Mouse (Mus musculus) frontal cortex, postnatal 10 days (tissue): ENCODE data around the gene Rasgef1c.

Experiments
- DNase-seq, 2 experiments: peaks; one replicate each; pipeline ENCODE4 v3.0.0; 2022; ENCODE audit warnings: low spot score in 2 of 2, mixed read lengths in 1 of 2

Gene Rasgef1c

DNA sequence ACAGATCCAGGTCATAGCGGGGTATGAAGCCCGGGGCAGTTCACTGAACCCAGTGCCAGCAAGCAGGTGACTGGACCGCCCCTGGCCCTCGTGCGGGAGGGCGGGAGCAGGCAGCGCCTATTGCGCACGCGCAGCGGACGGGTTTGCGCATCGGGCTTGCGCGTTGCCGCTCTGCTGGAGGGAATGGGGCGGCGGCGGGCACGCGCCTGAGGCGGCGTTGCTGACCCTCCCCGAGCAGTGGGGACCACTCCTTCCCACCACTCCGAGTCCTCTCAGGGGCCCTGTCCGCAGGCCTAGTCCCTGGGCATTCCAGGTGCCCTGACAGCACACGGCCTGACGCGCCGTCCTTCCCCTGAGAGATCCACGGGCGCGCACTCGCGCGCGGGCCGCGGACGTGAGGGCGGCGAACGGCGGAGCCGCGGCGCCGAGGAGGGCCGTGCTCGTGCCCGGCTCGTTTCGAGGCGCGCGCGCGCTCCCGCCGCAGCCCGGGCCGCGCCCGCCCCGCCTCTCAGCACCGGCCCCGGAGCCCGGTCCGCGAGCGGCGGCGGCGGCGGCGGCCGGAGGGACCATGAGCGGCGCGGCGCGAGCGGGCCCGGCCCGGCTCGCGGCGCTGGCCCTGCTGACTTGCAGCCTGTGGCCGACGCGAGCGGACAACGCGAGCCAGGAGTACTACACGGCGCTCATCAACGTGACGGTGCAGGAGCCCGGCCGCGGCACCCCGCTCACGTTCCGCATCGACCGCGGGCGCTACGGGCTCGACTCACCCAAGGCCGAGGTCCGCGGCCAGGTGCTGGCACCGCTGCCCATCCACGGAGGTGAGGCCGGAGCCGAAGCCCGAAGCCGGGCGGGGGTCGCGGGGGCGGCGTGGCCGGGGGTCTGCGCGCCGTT is 123.4 kb downstream of the Rasgef1c start, which contains the start of gene Rnf130:
TSS of gene Rnf130 (plus strand) at position 514 of the 888 bp plus-strand sequence.
- peak; percentile 87 to 96 for DNase-seq

DNA sequence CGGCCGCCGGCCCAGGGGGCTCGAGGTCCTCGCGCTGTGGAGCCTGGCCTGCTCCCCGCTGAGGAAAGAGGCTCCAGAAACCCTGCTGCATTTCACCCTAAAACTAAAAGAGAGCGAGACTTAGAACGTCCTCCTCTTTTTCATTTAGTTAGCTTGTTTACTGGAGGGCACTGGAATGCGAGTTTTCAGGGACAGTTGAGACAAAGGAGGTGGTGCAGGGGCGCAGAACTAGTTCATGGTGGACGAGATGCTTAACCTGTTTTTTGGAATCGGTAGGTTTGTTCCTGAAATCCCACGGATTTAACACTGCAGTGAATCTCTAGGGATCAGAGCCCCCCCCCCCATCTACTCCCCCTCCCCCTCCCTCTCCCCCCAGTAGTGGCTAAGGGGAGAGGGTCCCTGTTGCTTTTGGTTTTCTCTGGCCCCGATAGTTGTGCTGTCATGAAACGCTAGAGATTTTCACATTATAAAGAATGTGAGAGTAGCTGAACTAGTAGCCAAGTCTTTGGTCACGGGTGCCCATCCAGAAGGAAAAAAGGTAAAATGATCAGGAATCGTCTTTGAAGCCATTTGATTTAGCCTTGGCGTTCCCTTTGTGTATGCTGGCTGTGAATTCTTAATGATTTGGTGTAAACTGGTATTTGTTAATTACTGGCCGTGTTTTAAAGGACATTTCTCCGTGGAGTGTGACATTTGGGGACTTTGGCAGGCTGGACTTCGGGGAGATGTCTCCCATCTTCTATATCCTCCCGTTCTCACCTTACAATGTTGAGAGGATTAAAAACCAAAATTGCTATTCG is 124.3 kb downstream of the Rasgef1c start:
- DNase-seq = no peak

DNA sequence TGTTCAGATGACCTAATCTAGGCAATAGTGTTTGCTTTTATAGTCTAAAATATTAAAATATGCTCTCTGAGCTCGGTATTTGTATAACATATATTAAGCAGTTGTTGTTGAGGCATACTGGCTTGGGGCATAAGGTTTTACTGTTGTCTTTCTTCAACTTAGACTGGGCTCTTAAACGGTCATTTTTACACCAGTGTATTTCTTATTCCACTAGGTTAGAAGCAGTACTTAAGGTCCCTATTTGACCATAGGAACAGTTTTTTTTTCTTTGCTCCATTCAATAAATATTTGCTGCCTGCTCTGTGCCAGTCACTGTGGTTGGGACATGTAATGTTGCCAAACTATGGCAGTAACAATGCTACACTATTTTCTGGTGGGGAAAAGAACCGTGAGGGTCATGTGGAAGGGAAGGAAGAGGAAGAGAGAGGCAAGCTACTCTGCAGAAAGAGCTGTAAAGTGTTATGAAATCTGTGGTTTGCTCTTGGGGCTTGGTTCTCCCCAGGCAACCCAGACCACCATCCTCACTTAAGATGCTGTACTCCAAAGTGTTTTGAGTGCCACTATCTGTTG is 125.0 kb downstream of the Rasgef1c start:
- DNase-seq = no peak

DNA sequence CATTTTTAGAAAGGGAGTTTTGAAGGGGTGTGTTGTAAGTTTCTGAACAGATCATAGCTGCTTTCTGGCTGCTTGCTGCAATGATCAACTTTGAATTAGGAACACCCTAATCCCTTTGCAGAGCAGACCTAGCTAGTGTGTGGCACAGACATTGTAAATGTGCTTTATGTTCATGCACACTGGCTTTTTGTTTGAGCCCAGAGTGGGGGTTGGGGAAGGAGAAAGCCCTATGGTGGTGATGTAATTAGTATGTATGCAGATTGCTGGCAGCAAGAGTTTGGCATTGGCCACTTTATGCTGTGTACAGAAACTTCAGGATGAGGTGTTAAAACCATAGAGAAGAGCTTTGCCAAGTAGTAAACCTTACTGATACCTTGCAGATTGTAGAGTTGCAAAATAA is 126.8 kb downstream of the Rasgef1c start:
- no peak for DNase-seq
